Mouse (Mus musculus) G1E (cell line): ENCODE measurements at regions not wholly inside any gene's neighbourhood (a gene's known extent, or its start where the extent isn't known, plus 50 kb on each side); places are given as distances from the start of the nearest gene placed in this dataset.

Source experiments
- CTCF ChIP-seq: IDR thresholded peaks from 2 replicates; pipeline ENCODE4 v1.5.1; 2012; ENCODE audit warnings: low read depth, low read length, inconsistent platforms, mixed read lengths
- TAL1 ChIP-seq: conservative IDR thresholded peaks from 2 replicates; pipeline ENCODE4 v1.6.1; 2012; ENCODE audit warnings: low read depth, low read length, inconsistent platforms, mixed read lengths

GRCm38 (mm10) chr6:51024756-51025155 lies 370.5 kb upstream of the Npvf start:
- no peak for TF ChIP-seq CTCF
- no peak for TF ChIP-seq TAL1
